Mouse (Mus musculus) mouse embryonic stem cell (cell line): Measurements from ENCODE around the gene Fabp7.

ENCODE experiments used
- in situ Hi-C, 2 experiments: fragments of 300-500 bp; cut with MboI; formaldehyde crosslinking; loops; 1 replicate in 1 of 2; 3 replicates in 1 of 2; pipeline ENCODE4 v1.14.3; 2019 to 2020; ENCODE audit warnings: low sequenced_read_pairs in 2 of 2, low pct_unique_long_range_greater_than_20kb in 1 of 2, mixed read lengths in 1 of 2; ENCODE audit not compliant: unreplicated experiment in 1 of 2

The Fabp7 gene

GRCm38 (mm10) chr10:57794491-57795461, 10.1 kb downstream of the Fabp7 start:
- in situ Hi-C loops: no loop called here

GRCm38 (mm10) chr10:57795542-57795941, 10.9 kb downstream of the Fabp7 start:
- in situ Hi-C loops: no loop called here

- in situ Hi-C loops: no loop called here
Measured at GRCm38 (mm10) chr10:57796057-57796456, 11.4 kb downstream of the Fabp7 start.

- in situ Hi-C loops: no loop called here
Measured at GRCm38 (mm10) chr10:57799486-57799885, 14.8 kb downstream of the Fabp7 start.

GRCm38 (mm10) chr10:57807754-57808153, 23.1 kb downstream of the Fabp7 start:
- in situ Hi-C loops: no loop called here

GRCm38 (mm10) chr10:57812161-57812856, 27.6 kb downstream of the Fabp7 start:
- in situ Hi-C loops: no loop called here

GRCm38 (mm10) chr10:57814295-57814694, 29.6 kb downstream of the Fabp7 start:
- in situ Hi-C loops: no loop called here

- in situ Hi-C loops: no loop called here
Measured at GRCm38 (mm10) chr10:57815869-57816268, 31.2 kb downstream of the Fabp7 start.

- in situ Hi-C loops: no loop called here
Measured at GRCm38 (mm10) chr10:57819209-57819608, 34.5 kb downstream of the Fabp7 start.

- in situ Hi-C loops: no loop called here
Measured at GRCm38 (mm10) chr10:57822473-57822872, 37.8 kb downstream of the Fabp7 start.

GRCm38 (mm10) chr10:57828649-57829048, 44.0 kb downstream of the Fabp7 start:
- in situ Hi-C loops: no loop called here

GRCm38 (mm10) chr10:57829621-57830020, 44.9 kb downstream of the Fabp7 start:
- in situ Hi-C loops: no loop called here

GRCm38 (mm10) chr10:57835094-57835493, 50.4 kb downstream of the Fabp7 start:
- in situ Hi-C loops: no loop called here

- in situ Hi-C loops: no loop called here
Measured at GRCm38 (mm10) chr10:57835982-57836381, 51.3 kb downstream of the Fabp7 start.
